Mouse (Mus musculus) granulocyte monocyte progenitor cell, adult 5-6 weeks (primary cell): ENCODE results near the gene Gm10837. TPM values are rescaled to one million over a fixed set of nuclear protein-coding genes. Genes with fewer than 3 reads are reported as not detected.
A peak's percentile ranks its signal among the peaks of the same experiment; 100 is the strongest.

Experiments used
- ATAC-seq: replicated peaks from 2 replicates; pipeline ENCODE4 v1.8.0; 2016; ENCODE audit warnings: mild to moderate bottlenecking, moderate TSS enrichment, inconsistent platforms; ENCODE audit not compliant: poor library complexity, severe bottlenecking
- total RNA-seq, 2 experiments: library from RNA; stranded (forward) in 1 of 2; stranded (reverse) in 1 of 2; fragments of 200-712, 200-1000 nt in 1 of 2; fragments of >200 nt in 1 of 2; fragmentation: Nextera tagmentation in 1 of 2; gene quantifications; 2 replicates each; pipeline ENCODE4 v1.2.3; 2014 to 2017

The Gm10837 gene
- total RNA-seq, 2 experiments from 2014 or later = not detected

DNA sequence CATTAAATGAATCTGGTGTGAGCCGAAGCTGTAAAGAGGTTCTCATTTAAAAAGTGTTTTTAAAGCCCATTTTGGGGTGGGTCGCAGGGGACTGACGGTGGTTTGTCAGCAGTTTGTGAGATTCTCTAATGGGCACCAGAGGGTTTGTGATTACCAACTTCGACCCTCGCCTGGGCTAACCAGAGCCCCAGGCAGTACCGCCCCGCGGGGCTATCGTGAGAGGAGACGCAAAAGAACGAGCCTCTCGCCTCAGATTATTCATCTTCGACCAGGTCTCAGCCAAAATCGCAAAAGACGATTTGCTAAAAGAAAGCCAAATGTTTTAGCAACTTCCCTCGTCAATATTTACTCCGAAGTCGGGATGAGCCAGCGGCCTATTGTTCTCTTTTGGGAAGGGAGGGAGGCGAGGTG is 13.1 kb upstream of the Gm10837 start:
- ATAC-seq = no peak

- no peak for ATAC-seq
Observed at GRCm38 (mm10) chr14:122477971-122478573, 12.3 kb upstream of the Gm10837 start.

GRCm38 (mm10) chr14:122478574-122479011 is 11.8 kb upstream of the Gm10837 start:
- ATAC-seq = no peak

DNA sequence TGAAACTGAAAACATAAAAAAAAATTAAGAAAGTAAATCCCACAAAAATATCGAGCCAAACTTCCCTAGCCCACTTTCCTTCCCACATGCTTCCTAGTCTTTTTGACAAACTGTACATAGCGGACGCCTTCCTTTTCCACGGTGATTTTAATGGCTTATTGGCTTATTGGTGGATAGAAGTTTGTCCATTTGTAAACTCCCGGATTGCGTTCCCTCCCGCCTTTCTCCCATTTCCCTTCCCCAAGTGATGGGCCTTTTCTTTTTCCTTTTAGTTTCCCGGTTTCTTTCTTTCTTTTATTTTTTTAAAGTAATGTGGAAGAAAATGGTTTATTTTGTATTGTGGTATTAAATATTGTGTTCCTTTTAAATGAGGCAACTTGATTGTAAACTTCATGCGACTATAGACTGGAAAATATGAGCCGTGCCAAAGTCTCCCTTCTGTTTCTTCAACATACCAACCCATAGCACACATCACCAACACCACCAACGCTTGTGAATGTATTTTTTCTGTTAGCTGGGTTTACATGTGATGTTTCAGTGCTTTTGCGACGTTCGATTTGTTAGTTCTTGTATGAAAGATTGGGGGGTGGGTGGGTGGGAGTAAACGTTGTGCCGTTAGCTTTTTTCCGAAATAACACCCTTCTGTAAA is 10.8 kb upstream of the Gm10837 start:
- no peak for ATAC-seq

GRCm38 (mm10) chr14:122480355-122480754 is 10.0 kb upstream of the Gm10837 start:
- no peak for ATAC-seq

- no peak for ATAC-seq
Observed at GRCm38 (mm10) chr14:122481181-122481580, 9.2 kb upstream of the Gm10837 start.

GRCm38 (mm10) chr14:122482081-122483023 is 8.0 kb upstream of the Gm10837 start:
- ATAC-seq = no peak

DNA sequence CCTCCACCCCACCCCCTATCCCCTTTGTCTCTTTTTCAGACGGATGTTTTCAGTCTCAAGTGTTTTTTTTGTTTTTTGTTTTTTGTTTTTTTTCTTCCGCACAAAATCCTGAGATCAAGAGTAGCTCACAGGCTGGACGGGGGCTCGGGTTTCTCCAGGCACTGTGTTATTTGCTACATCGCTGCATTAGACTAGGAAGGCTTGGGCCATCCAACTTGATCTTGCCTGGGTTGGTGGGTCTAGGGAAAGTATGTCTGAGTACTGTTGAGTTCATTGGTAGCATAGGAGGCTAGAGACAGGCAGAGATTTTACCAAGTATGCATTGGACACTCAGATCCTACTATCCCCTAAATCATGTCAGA is 7.4 kb upstream of the Gm10837 start:
- ATAC-seq = no peak

GRCm38 (mm10) chr14:122483556-122484421 is 6.6 kb upstream of the Gm10837 start:
- no peak for ATAC-seq

- no peak for ATAC-seq
Observed at GRCm38 (mm10) chr14:122484458-122484843, 5.9 kb upstream of the Gm10837 start.

DNA sequence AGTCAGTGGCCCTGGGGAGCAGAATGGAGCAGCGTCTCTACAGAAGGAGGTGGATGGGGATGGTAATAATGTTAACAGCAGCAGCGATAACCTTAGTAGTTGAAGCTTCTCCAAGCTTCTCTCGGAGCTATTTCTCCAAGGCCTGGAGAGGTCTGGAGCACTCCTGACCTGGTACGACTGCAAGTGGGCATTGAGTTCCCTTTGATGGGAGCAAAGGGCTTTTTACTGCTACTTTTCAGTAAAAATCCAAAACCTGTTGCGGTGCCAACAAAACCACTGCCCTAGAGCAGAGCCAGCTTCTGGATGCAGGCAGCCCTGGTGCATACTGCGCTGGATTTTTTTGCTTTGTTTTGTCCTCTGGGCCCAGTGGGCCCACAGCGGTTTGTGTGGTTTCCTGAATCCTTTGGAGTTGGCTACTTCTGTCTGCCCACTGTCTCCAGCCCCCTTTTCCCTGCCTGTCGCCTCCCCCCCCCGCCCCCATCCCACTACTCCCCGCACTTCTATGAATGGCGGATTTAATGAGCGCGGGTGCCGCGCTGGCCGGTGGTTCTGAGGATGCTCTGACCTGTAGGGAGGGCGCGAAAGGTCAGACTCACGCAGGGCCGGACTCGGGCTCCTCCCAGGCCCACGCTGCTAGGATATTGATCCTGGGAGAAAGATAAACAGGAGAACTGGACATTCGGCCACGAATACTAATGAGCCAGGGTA is 5.4 kb upstream of the Gm10837 start:
- no peak for ATAC-seq

DNA sequence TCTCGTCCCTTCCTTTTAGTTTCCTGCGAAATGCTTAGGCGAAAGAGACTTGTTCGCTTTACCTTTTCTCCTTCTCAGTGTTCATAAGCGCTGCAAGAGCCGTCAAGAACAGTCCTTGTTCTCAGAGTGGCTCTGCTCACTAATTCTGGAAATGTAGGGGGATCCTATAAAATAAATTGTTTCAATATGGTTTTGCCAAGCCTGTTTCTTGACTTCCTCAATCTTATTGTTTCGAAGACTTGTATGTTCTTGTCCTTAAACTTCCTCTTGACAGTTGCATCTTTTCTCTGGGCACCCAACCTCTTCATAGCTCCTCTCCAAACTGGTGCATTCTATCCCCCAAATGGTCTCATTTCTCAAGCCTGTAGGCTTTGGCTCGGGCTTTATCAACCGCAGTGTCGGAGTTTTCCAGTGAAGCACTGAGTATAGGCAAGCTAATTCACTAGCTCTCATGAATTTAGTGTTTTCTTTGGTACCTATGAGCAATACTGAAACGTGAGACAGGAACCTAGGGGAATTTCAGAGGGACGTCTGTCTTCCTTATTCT is 4.7 kb upstream of the Gm10837 start:
- peak; percentile 45 for ATAC-seq

DNA sequence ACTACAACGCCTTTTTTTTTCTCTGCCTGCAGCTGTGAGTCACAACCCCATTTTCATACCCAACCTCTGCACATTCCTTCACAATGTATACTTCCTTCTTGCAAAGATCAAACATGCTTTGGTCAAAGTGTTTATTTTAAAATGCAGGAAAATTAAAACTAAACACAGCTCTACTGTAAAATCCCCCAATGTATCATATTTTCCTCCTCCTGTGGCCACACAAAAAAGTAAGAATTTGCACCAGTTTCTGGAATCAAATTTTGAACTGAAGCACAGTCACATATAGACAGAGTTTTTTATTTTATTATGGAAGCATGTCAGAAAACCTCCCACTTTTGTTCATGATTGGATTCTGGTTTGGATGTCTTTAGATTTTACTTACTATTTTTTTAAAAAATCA is 3.8 kb upstream of the Gm10837 start:
- ATAC-seq = no peak

- ATAC-seq = no peak
Observed at GRCm38 (mm10) chr14:122487366-122487765, 3.0 kb upstream of the Gm10837 start.

- no peak for ATAC-seq
Observed at GRCm38 (mm10) chr14:122489041-122489440, 1.3 kb upstream of the Gm10837 start.

DNA sequence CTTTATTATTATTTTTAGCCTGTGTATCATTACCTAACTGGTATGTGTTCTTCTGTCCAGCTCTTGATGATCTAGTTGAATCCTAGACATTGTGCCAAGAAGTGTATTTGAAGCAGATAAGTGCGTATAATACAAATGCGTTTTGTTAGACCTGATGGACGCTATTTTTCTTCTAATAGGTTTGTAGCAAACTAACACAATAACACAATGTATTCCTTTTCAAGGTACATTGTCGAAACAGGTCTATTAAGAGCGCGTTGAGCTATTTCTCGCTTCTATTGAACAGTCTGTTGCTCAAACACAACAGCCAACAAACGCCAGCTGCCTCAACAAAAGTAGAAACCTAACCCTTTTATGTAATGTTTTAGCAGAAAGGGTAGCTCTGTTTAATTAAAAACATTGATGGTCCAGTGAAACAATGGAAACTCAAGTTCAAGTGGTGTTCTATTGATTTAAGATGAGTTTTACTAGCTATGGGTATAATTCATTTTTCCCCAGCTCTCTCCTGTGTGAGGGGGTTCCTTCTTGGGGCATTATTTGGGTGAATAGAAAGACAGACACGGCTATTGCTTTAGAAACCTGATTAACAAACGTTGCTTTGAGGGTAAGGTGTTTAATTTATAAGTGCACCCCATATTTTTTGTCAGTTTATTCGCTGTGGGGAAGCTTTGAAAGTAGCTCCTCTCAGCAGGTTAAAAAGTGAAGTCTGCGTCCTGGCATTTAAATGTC is 536 bp upstream of the Gm10837 start:
- no peak for ATAC-seq

GRCm38 (mm10) chr14:122491521-122491920 is 1.1 kb downstream of the Gm10837 start:
- no peak for ATAC-seq

- no peak for ATAC-seq
Observed at GRCm38 (mm10) chr14:122492015-122492414, 1.6 kb downstream of the Gm10837 start.

- ATAC-seq = no peak; the same call in 1 of the 2 replicates
Observed at GRCm38 (mm10) chr14:122509058-122509457, 18.7 kb downstream of the Gm10837 start.
